Mouse (Mus musculus) thymus, adult 2 months (tissue): ENCODE measurements around the gene Olfr160. TPM values are rescaled to one million over a fixed set of nuclear protein-coding genes. Genes with fewer than 3 reads are reported as not detected.

ENCODE experiments used
- DNase-seq: peaks from one replicate; pipeline ENCODE4 v3.0.0; 2021
- H3K27ac ChIP-seq: fragments of 200-500 bp; 2 replicates; pipeline ENCODE4 v1.5.1; 2012; ENCODE audit warnings: low read length, control low read depth; ENCODE audit not compliant: control insufficient read depth, insufficient read depth
- H3K27me3 ChIP-seq: fragments of 200-500 bp; 2 replicates; pipeline ENCODE4 v1.6.1; 2012; ENCODE audit warnings: mild to moderate bottlenecking, low read length, moderate library complexity, mixed read lengths; ENCODE audit not compliant: control insufficient read depth, insufficient read depth
- H3K36me3 ChIP-seq: fragments of 200-500 bp; 2 replicates; pipeline ENCODE4 v1.6.1; 2012; ENCODE audit warnings: mild to moderate bottlenecking, low read length, moderate library complexity; ENCODE audit not compliant: control insufficient read depth, insufficient read depth
- H3K4me1 ChIP-seq: fragments of 200-500 bp; replicated peaks from 2 replicates; pipeline ENCODE4 v1.6.1; 2012; ENCODE audit warnings: low read length; ENCODE audit not compliant: control insufficient read depth, insufficient read depth
- H3K4me3 ChIP-seq: fragments of 200-500 bp; 2 replicates; pipeline ENCODE4 v1.5.1; 2012; ENCODE audit warnings: mild to moderate bottlenecking, low read length, control low read depth, moderate library complexity; ENCODE audit not compliant: control insufficient read depth, insufficient read depth
- CTCF ChIP-seq: fragments of 200-500 bp; IDR thresholded peaks from 2 replicates; pipeline ENCODE4 v1.5.1; 2012; ENCODE audit warnings: mild to moderate bottlenecking, control low read depth, low read length, moderate library complexity, borderline replicate concordance; ENCODE audit not compliant: control insufficient read depth, poor library complexity, insufficient read depth; ENCODE audit errors: extremely low read depth
- POLR2A ChIP-seq: fragments of 200-500 bp; IDR thresholded peaks from 2 replicates; pipeline ENCODE4 v1.6.1; 2012; ENCODE audit warnings: mild to moderate bottlenecking, low read length, control low read depth, moderate library complexity; ENCODE audit not compliant: control insufficient read depth, poor library complexity, insufficient read depth; ENCODE audit errors: extremely low read depth
- WGBS: fragments of 180-500 bp; shearing (Covaris S2); methylation state at CpG from one replicate; pipeline ENCODE4 v1.1.7; 2018; 5-methylcytosine and 5-hydroxymethylcytosine counted together
- polyA plus RNA-seq: library from polyadenylated mRNA; depleted of rRNA; stranded (reverse); fragments of >200 nt; gene quantifications from 2 replicates; pipeline ENCODE4 v1.2.3, GENCODE M21; 2012

The Olfr160 gene
- polyA plus RNA-seq, 1 experiment, result not detected

- WGBS, result 100% methylated on average over 1 of the region's 1 CpGs
- H3K36me3 ChIP-seq, result no peaks in the 10 kb centered on the region
- no peak for TF ChIP-seq POLR2A
- TF ChIP-seq CTCF, result no peak
- H3K27ac ChIP-seq, result no peak overlapping the region
- no peaks in the 10 kb centered on the region for H3K27me3 ChIP-seq
- DNase-seq, result no peak
- no peak overlapping the region for H3K4me3 ChIP-seq
- no peaks in the 10 kb centered on the region for H3K4me1 ChIP-seq
These were observed 18.3 kb upstream of the Olfr160 start for GRCm38 (mm10) chr9:37734310-37734709.

GRCm38 (mm10) chr9:37689970-37690686 lies 25.9 kb downstream of the Olfr160 start:
- H3K27me3 ChIP-seq, result no peaks in the 10 kb centered on the region
- no peaks in the 10 kb centered on the region for H3K36me3 ChIP-seq
- H3K27ac ChIP-seq, result no peak overlapping the region
- H3K4me1 ChIP-seq, result no peaks in the 10 kb centered on the region
- WGBS, result 69% methylated on average over 5 of the region's 5 CpGs
- no peak overlapping the region for H3K4me3 ChIP-seq
- DNase-seq, result no peak
- TF ChIP-seq POLR2A (no peak), CTCF (no peak)

- no peak for DNase-seq
- WGBS, result 46% methylated on average over 3 of the region's 3 CpGs
- H3K4me1 ChIP-seq, result no peaks in the 10 kb centered on the region
- TF ChIP-seq CTCF (no peak), POLR2A (no peak)
- no peaks in the 10 kb centered on the region for H3K27me3 ChIP-seq
- no peak overlapping the region for H3K27ac ChIP-seq
- H3K4me3 ChIP-seq, result no peak overlapping the region
- H3K36me3 ChIP-seq, result no peaks in the 10 kb centered on the region
These were observed 28.1 kb downstream of the Olfr160 start for GRCm38 (mm10) chr9:37687941-37688303.

- Histone ChIP-seq H3K36me3 (no peaks in the 10 kb centered on the region), H3K4me3 (no peak overlapping the region), H3K27ac (no peak overlapping the region), H3K27me3 (no peaks in the 10 kb centered on the region), H3K4me1 (no peaks in the 10 kb centered on the region)
- WGBS, result 92% methylated on average over 3 of the region's 3 CpGs
- DNase-seq, result no peak
- TF ChIP-seq POLR2A (no peak), CTCF (no peak)
These were observed 28.6 kb downstream of the Olfr160 start for GRCm38 (mm10) chr9:37687288-37687940.

- H3K36me3 ChIP-seq, result no peaks in the 10 kb centered on the region
- no peak for TF ChIP-seq POLR2A
- no peak for TF ChIP-seq CTCF
These were observed 34.9 kb downstream of the Olfr160 start for GRCm38 (mm10) chr9:37681123-37681522.

GRCm38 (mm10) chr9:37675287-37675686 lies 40.8 kb downstream of the Olfr160 start:
- DNase-seq, result no peak
- Histone ChIP-seq H3K27ac (no peak overlapping the region), H3K27me3 (no peaks in the 10 kb centered on the region; the same call in 1 of the 2 replicates), H3K4me1 (no peaks in the 10 kb centered on the region), H3K4me3 (no peak overlapping the region), H3K36me3 (no peaks in the 10 kb centered on the region)
- TF ChIP-seq POLR2A, result no peak
- no peak for TF ChIP-seq CTCF
- 92% methylated on average over 4 of the region's 4 CpGs for WGBS

More at GRCm38 (mm10) chr9:37681123-37681522, 34.9 kb downstream of the Olfr160 start:
- Histone ChIP-seq H3K27me3 (no peaks in the 10 kb centered on the region), H3K27ac (no peak overlapping the region), H3K4me1 (no peaks in the 10 kb centered on the region), H3K4me3 (no peak overlapping the region)
- WGBS, result 95% methylated on average over 1 of the region's 1 CpGs
- DNase-seq, result no peak
